Mouse (Mus musculus): ENCODE data around the gene Fam229a.

DNA sequence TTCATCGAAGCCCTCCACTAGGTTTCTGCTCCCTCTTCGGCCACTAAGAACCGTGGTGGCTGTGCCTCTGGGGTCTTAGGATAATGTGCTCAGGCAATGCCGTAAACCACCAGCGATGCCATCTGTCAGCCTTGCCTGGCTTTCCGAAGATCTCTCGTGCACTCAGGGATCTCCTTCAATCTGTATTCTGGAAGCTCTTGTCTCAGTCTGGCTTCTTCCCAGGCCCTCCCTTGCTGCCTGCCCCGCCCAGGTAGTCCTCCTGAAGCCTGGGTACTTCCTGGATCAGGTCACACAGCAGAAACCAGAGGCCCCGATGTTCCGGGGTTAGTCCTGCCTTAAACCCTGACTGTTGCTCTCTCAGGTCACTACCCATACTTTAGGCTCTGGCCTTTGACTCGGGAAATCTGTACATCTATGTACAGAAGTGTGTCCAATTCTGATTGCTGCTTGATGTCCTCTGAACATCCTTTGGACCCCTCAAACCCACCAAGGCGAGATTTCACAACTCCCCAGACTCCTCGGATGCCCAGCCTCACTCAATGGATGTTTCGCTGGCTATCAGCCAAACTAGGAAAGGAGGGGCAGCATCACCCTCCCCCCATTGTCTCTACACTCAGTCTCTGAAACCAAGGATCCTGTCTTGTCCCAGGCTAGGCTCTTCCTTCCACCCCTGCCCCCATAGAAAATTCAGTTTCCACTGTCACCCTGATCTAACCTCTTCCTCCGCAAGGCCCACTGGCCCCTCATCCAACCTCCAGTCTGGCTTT is 18.0 kb downstream of the Fam229a start:
- no peak for TF ChIP-seq CTCF (IDR thresholded peaks at IDR 0.05; ENCODE audit: extremely low read depth, insufficient read depth, insufficient read length, insufficient replicate concordance)
- no peak for TF ChIP-seq POLR2A (IDR thresholded peaks at IDR 0.05; ENCODE audit: low read depth, low read length)
